Mouse (Mus musculus): Measurements from ENCODE around the gene Gm49333. TPM values are rescaled to one million over a fixed set of nuclear protein-coding genes. Genes with fewer than 3 reads are reported as not detected.

Gene Gm49333
- polyA plus RNA-seq (2017; shearing (Covaris generic)): not detected

GRCm38 (mm10) chr16:20611357-20612227, at the start of gene Gm49333, which contains the start of the genes Eef1akmt4 and Alg3:
TSS of gene Gm49333 (plus strand) at chr16:20611610.
TSS of gene Eef1akmt4 (plus strand) at chr16:20611593.
TSS of gene Alg3 (minus strand) at chr16:20611735.

GRCm38 (mm10) chr16:20589366-20589938, 22.0 kb upstream of the Gm49333 start, which contains the start of gene Vwa5b2:
TSS of gene Vwa5b2 (plus strand) at chr16:20589471.

GRCm38 (mm10) chr16:20621191-20621990, 10.0 kb downstream of the Gm49333 start, which contains the start of gene Camk2n2:
TSS of gene Camk2n2 (minus strand) at chr16:20621287.

GRCm38 (mm10) chr16:20629731-20630634, 18.6 kb downstream of the Gm49333 start, which contains the start of gene Ece2:
TSS of gene Ece2 (plus strand) at chr16:20629828.

GRCm38 (mm10) chr16:20651076-20651946, 39.9 kb downstream of the Gm49333 start, which contains the start of gene Psmd2:
TSS of gene Psmd2 (plus strand) at chr16:20651652.

GRCm38 (mm10) chr16:20668013-20668412, 56.6 kb downstream of the Gm49333 start, which contains the start of gene Eif4g1:
TSS of gene Eif4g1 (plus strand) at chr16:20668313.

GRCm38 (mm10) chr16:20693111-20693701, 81.8 kb downstream of the Gm49333 start, which contains the start of gene Fam131a:
TSS of gene Fam131a (plus strand) at chr16:20693241.

Other genes with a start within 250 kb of the Gm49333 start
- gene Abcc5, start 185.2 kb upstream of the Gm49333 start, polyA plus RNA-seq (2017; shearing (Covaris generic)): 30.8 TPM
- gene Eif2b5, start 112.8 kb upstream of the Gm49333 start, polyA plus RNA-seq (2017; shearing (Covaris generic)): 70.0 TPM
- gene Dvl3, start 94.6 kb upstream of the Gm49333 start, polyA plus RNA-seq (2017; shearing (Covaris generic)): 14.3 TPM
- 372 TPM for gene Ap2m1, start 76.1 kb upstream of the Gm49333 start, polyA plus RNA-seq (2017; shearing (Covaris generic))
- gene Abcf3, start 63.0 kb upstream of the Gm49333 start, polyA plus RNA-seq (2017; shearing (Covaris generic)): 71.6 TPM
- gene Vwa5b2, start 22.1 kb upstream of the Gm49333 start, polyA plus RNA-seq (2017; shearing (Covaris generic)): 0.23 TPM
- 1.8 TPM for gene Eef1akmt4, start within 50 bp of the Gm49333 start, polyA plus RNA-seq (2017; shearing (Covaris generic))
- 17.6 TPM for gene Alg3, start 125 bp downstream of the Gm49333 start, polyA plus RNA-seq (2017; shearing (Covaris generic))
- 0.49 TPM for gene Camk2n2, start 9.7 kb downstream of the Gm49333 start, polyA plus RNA-seq (2017; shearing (Covaris generic))
- gene Ece2, start 18.2 kb downstream of the Gm49333 start, polyA plus RNA-seq (2017; shearing (Covaris generic)): not detected
- 183 TPM for gene Psmd2, start 40.0 kb downstream of the Gm49333 start, polyA plus RNA-seq (2017; shearing (Covaris generic))
- gene Eif4g1, start 56.7 kb downstream of the Gm49333 start, polyA plus RNA-seq (2017; shearing (Covaris generic)): 124 TPM
- gene Fam131a, start 81.6 kb downstream of the Gm49333 start, polyA plus RNA-seq (2017; shearing (Covaris generic)): 1.1 TPM
- gene Polr2h, start 106.1 kb downstream of the Gm49333 start, polyA plus RNA-seq (2017; shearing (Covaris generic)): 37.0 TPM
- gene Clcn2, start 106.1 kb downstream of the Gm49333 start, polyA plus RNA-seq (2017; shearing (Covaris generic)): 2.3 TPM
- 0.13 TPM for gene Chrd, start 121.5 kb downstream of the Gm49333 start, polyA plus RNA-seq (2017; shearing (Covaris generic))
- gene Thpo, start 122.9 kb downstream of the Gm49333 start, polyA plus RNA-seq (2017; shearing (Covaris generic)): 0.56 TPM

Data from effector memory CD4-positive, alpha-beta T cell, adult 7 months (primary cell).